Mouse (Mus musculus) midbrain, embryonic 16.5 days (tissue): ENCODE results near the gene Asb5. TPM values are rescaled to one million over a fixed set of nuclear protein-coding genes. Genes with fewer than 3 reads are reported as not detected.
A peak's percentile ranks its signal among the peaks of the same experiment; 100 is the strongest.

ENCODE experiments used
- ATAC-seq: fragments of 200-750 bp; cut with Nextera tagmentation; 2 replicates; pipeline ENCODE4 v1.8.0; 2017; ENCODE audit warnings: moderate TSS enrichment
- H3K27ac ChIP-seq: fragments of 300-500 bp; sonication (generic); 2 replicates; pipeline ENCODE4 v1.5.1; 2014; ENCODE audit warnings: mild to moderate bottlenecking, low read length, mixed read lengths
- H3K27me3 ChIP-seq: fragments of 300-500 bp; sonication (generic); 2 replicates; pipeline ENCODE4 v1.6.1; 2014; ENCODE audit warnings: low read depth, low read length, mixed read lengths; ENCODE audit not compliant: control insufficient read depth, insufficient read depth
- H3K36me3 ChIP-seq: fragments of 300-500 bp; sonication (generic); 2 replicates; pipeline ENCODE4 v1.6.1; 2014; ENCODE audit warnings: mild to moderate bottlenecking, low read length, moderate library complexity, mixed read lengths; ENCODE audit not compliant: control insufficient read depth, insufficient read depth
- H3K4me1 ChIP-seq: fragments of 300-500 bp; sonication (generic); 2 replicates; pipeline ENCODE4 v1.6.1; 2014; ENCODE audit warnings: mild to moderate bottlenecking, low read length, mixed read lengths; ENCODE audit not compliant: control insufficient read depth, insufficient read depth
- H3K4me2 ChIP-seq: fragments of 300-500 bp; sonication (generic); 2 replicates; pipeline ENCODE4 v1.6.1; 2014; ENCODE audit warnings: mild to moderate bottlenecking, low read length, mixed read lengths
- H3K4me3 ChIP-seq: fragments of 300-500 bp; sonication (generic); 2 replicates; pipeline ENCODE4 v1.5.1; 2014; ENCODE audit warnings: low read depth, mild to moderate bottlenecking, low read length, moderate library complexity, mixed read lengths
- H3K9ac ChIP-seq: fragments of 300-500 bp; sonication (generic); 2 replicates; pipeline ENCODE4 v1.6.1; 2014; ENCODE audit warnings: low read depth, low read length, mixed read lengths
- H3K9me3 ChIP-seq: fragments of 300-500 bp; sonication (generic); replicated peaks from 2 replicates; pipeline ENCODE4 v1.6.1; 2014; ENCODE audit warnings: mild to moderate bottlenecking, low read length, mixed read lengths; ENCODE audit not compliant: control insufficient read depth, poor library complexity, severe bottlenecking
- WGBS: fragments of 180-500 bp; shearing (Covaris S2); extraction: QIAGEN DNeasy Blood & Tissue Kit; methylation state at CpG from one replicate; pipeline ENCODE4 v1.1.7; 2014; 5-methylcytosine and 5-hydroxymethylcytosine counted together
- polyA plus RNA-seq: library from polyadenylated mRNA; unstranded; fragments of >200 nt; fragmentation: Nextera tagmentation; extraction: Ambion mirVana; gene quantifications from 2 replicates; pipeline ENCODE4 v1.2.1, GENCODE M21; 2015

Asb5 gene
- polyA plus RNA-seq, 1 experiment from 2014 or later: 4.9 TPM

DNA sequence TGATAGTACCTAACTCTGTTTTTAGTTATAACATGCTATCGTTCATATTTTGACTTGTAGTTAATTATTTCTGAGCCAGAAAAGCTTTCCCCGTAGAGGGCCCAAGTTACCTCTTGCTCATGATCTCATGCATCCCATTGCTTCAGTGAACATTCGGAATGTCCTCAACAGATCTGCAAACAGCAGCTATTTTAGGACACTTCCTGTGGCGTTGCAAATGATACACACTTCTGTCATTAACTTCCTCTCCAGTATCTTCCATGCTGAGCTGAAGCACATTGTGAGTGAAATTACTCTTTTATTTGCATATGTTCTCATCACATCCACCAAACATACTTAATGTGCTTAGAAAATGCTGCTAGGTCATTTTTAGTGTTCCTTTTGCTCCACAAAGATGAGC lies 32.8 kb downstream of the Asb5 start:
- H3K4me2 ChIP-seq: no peak overlapping the region
- H3K4me3 ChIP-seq: no peak overlapping the region
- ATAC-seq: no peak
- no peaks in the 10 kb centered on the region for H3K9me3 ChIP-seq
- no peak overlapping the region for H3K9ac ChIP-seq
- H3K4me1 ChIP-seq: no peaks in the 10 kb centered on the region
- 87% methylated on average over 4 of the region's 4 CpGs for WGBS
- H3K27ac ChIP-seq: no peak overlapping the region
- H3K36me3 ChIP-seq: no peaks in the 10 kb centered on the region
- no peaks in the 10 kb centered on the region for H3K27me3 ChIP-seq

DNA sequence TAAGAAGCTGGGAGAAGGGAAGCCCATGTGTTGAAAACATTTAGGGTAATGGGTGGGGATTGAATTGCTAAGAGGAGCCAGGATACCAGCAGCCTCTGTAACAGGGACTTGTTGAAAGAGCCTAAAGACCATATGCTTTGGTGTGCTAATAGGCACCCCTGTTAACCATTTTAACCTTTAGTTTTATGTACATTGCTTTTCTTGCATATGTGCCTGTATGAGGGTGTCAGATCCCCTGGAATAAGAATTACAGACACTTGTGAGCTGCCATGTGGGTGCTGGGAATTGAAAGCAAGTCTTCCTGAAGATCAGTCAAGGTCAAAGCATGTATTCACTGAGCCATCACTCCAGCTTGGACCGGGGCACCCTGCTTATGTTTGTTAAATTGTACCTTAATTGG lies 35.8 kb downstream of the Asb5 start:
- Histone ChIP-seq H3K36me3 (no peaks in the 10 kb centered on the region), H3K27me3 (no peaks in the 10 kb centered on the region), H3K27ac (no peak overlapping the region), H3K4me1 (no peaks in the 10 kb centered on the region), H3K9me3 (no peaks in the 10 kb centered on the region), H3K4me2 (no peak overlapping the region), H3K4me3 (no peak overlapping the region), H3K9ac (no peak overlapping the region)
- WGBS: 89% methylated on average over 1 of the region's 1 CpGs
- no peak for ATAC-seq

DNA sequence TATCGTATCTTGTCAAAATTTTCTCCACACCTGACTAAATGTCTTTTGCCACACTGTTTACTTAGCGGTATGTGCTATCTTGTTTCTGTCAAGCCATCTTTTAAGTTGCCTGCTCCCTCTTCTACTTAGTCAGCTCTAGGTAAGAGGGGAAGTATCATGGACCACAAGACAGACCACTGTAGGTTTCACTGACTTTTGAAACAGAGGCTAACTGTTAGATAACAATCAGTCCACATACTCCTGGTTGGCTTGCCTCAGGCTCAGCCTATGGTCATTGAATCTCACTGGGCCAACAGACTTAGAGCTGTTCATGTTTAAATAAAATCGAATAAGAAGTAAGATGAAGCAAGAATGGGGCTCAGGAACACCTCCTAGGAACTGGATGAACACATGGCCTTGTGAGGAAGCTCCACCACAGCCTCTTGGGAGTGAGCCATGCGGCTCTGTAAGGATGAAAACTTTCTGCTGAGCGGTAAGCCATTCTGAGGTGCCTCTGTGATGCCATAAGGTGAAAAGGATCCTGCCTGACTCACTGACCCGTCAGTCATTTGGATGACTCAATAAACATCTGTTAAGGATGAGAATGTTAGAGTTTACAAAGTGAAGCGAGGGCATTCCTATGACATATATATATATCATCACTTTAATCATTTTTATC lies 36.4 kb downstream of the Asb5 start:
- Histone ChIP-seq H3K27me3 (no peaks in the 10 kb centered on the region), H3K9ac (no peak overlapping the region), H3K27ac (no peak overlapping the region), H3K9me3 (no peaks in the 10 kb centered on the region), H3K4me3 (no peak overlapping the region), H3K36me3 (no peaks in the 10 kb centered on the region), H3K4me2 (no peak overlapping the region), H3K4me1 (no peaks in the 10 kb centered on the region)
- 90% methylated on average over 7 of the region's 7 CpGs for WGBS
- no peak for ATAC-seq

DNA sequence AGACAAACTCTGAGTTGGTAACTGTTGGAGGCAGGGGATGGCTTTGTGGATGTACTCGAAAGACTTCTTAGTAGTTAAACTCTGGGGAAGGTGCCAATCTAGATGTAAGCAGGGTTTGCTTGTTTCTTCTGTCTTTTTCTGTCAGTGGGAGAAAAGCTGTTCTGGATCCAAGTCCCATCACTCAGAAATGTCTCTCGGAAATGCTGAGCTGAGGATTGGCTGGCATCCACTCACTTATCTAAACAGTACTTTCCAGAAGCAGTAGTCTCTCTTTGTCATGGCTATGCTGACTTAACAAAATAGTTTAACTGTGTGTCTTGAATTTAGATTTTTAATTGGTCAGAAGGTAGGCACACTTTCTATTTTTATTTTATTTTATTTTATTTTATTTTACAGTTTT lies 37.8 kb downstream of the Asb5 start:
- H3K4me1 ChIP-seq: no peaks in the 10 kb centered on the region
- H3K27me3 ChIP-seq: no peaks in the 10 kb centered on the region
- H3K9me3 ChIP-seq: no peaks in the 10 kb centered on the region
- H3K4me3 ChIP-seq: no peak overlapping the region
- ATAC-seq: no peak
- H3K9ac ChIP-seq: no peak overlapping the region
- WGBS: 65% methylated on average over 2 of the region's 2 CpGs
- no peaks in the 10 kb centered on the region for H3K36me3 ChIP-seq
- no peak overlapping the region for H3K4me2 ChIP-seq
- no peak overlapping the region for H3K27ac ChIP-seq

DNA sequence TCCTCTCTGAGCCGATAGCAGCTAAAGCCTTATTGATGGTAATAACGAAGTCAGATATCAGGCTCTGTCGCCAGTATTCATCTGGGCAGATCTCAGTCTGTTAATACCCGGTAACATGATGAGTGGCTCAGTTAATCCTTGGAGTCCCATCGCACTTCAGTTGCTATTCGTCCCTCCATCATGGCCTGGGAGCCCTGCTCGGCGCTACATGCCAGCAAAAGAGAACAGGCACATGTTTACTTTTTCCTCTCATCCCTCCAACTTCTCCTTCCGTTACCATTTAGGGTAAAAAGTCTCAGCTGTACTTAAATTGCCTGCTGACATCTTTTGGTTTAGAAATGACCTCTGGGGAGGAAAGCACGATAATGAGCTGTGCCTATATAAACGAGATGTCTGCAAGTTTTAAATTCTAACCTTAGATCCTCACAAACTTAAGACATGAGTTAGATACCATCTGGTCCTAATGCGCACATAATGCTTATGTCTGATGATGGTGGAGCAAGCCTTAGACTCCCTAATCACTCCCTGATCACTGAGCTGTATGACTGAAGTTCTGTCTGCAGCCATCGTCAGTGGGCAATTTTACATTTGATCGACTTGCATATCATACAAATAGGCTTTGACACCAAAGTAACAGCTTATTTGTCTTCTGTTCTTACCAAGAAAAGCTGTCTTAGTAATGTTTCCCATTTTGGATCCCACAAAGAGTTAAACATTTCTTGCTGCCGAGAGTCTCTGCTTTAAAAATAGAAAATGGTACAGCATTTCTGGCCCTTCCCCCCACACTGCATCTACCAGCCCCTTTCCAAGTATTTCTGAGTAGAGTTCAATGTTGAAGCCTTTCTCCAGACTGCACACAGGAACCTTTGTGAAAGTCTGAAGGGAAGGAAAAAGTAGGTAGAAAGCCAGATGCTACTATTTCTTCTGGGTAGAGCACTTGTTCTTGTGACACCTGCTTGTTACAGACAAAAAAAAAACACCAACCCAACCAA lies 41.5 kb downstream of the Asb5 start:
- Histone ChIP-seq H3K4me1 (no peaks in the 10 kb centered on the region), H3K27me3 (no peaks in the 10 kb centered on the region), H3K9ac (no peak overlapping the region), H3K4me2 (no peak overlapping the region), H3K4me3 (no peak overlapping the region), H3K27ac (no peak overlapping the region), H3K9me3 (no peaks in the 10 kb centered on the region), H3K36me3 (no peaks in the 10 kb centered on the region)
- no peak for ATAC-seq
- 70% methylated on average over 15 of the region's 15 CpGs for WGBS

DNA sequence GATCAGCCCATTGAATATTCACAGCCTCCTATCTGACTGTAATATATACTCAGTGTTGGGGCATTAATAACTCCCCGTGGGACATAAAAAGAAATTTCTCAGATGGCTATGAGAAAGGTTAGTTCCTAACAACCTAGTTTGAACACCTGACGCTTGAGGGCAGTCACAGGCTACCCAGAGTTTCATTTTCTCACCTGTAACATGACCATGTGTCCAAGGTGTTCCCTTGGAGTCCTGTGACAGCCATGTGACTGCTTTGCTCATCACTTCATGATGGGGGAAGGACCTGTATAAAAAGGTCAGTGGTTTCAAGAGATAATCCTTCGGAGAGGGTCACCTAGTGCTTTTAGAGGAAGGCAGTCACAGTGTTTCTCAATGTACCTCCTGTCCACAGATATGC lies 52.1 kb downstream of the Asb5 start:
- no peak overlapping the region for H3K4me3 ChIP-seq
- no peaks in the 10 kb centered on the region for H3K9me3 ChIP-seq
- no peaks in the 10 kb centered on the region for H3K27me3 ChIP-seq
- H3K27ac ChIP-seq: no peak overlapping the region
- no peaks in the 10 kb centered on the region for H3K36me3 ChIP-seq
- ATAC-seq: no peak
- H3K4me2 ChIP-seq: no peak overlapping the region
- H3K4me1 ChIP-seq: no peaks in the 10 kb centered on the region
- no peak overlapping the region for H3K9ac ChIP-seq
- 89% methylated on average over 3 of the region's 3 CpGs for WGBS

DNA sequence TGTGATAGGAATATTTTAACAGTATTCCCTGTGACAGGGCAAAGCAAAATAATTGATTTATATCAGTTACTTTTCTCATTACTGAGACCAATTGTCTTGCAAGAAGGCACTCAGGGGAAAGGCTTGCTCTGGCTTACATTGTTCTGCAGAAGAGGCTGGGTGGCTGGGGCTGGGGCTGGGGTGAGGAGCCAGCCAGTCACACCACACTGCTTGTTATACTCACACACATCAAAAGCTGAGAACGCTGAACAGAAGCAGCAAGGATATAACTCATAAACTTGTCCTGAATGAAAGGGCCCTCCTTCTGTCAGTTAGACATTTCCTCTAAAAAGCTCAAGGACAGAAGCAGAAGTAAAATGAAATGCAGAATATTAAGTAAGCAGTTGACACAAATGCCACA lies 53.5 kb downstream of the Asb5 start:
- H3K4me1 ChIP-seq: no peaks in the 10 kb centered on the region
- no peak for ATAC-seq
- H3K36me3 ChIP-seq: no peaks in the 10 kb centered on the region
- H3K4me3 ChIP-seq: no peak overlapping the region
- no peak overlapping the region for H3K9ac ChIP-seq
- no peaks in the 10 kb centered on the region for H3K9me3 ChIP-seq
- 65% methylated on average over 1 of the region's 1 CpGs for WGBS
- H3K4me2 ChIP-seq: no peak overlapping the region
- H3K27ac ChIP-seq: no peak overlapping the region
- H3K27me3 ChIP-seq: no peaks in the 10 kb centered on the region

DNA sequence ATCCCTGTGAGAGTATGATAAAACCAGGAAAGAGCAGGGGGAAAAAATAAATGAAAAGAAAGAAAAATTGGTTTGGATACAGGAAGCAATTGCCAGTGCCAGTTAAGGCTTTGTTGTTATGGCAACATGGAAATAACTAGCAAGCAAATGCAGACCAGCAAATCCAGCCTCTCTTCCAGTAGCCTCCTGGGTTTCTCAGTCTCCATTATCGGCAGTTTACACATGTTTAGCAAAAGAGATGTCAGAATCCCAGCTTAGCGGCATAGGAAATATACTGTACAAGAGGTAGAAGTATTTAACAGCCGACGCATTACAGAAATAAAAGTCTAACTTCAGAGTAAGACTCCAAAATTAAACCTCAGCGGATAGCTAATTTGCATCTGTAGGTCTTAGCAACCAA lies 65.3 kb downstream of the Asb5 start:
- 55% methylated on average over 5 of the region's 5 CpGs for WGBS
- peak; percentile 79 for ATAC-seq

DNA sequence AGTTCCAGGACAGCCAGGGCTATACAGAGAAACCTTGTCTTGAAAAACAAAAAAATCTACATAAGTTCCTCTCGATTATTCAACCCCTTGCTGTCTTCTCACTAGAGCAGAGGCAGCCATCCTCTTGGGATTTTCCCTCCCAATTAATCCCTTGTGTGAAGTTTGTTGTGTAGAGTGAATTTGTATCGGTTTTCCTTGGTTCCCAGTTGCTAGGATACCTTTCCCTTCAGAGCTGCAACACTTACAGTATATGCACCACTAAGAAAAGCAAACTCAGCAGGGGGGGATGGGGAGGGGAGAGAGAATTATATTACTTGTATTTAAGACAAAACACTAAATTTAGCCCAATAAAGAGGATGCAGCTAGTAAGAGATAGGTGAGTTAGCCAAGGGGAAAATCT lies 66.7 kb downstream of the Asb5 start:
- 37% methylated on average over 2 of the region's 2 CpGs for WGBS
- no peaks in the 10 kb centered on the region for H3K36me3 ChIP-seq
- ATAC-seq: no peak
- H3K27me3 ChIP-seq: no peaks in the 10 kb centered on the region
- no peak overlapping the region for H3K27ac ChIP-seq
- H3K9me3 ChIP-seq: no peaks in the 10 kb centered on the region
- H3K4me2 ChIP-seq: no peak overlapping the region
- H3K9ac ChIP-seq: no peak overlapping the region
- H3K4me3 ChIP-seq: no peak overlapping the region
- peaks cover 17% of the 10 kb centered on the region for H3K4me1 ChIP-seq

More for the DNA sequence above, 65.3 kb downstream of the Asb5 start:
- H3K9ac ChIP-seq: no peak overlapping the region
- H3K36me3 ChIP-seq: no peaks in the 10 kb centered on the region
- H3K4me2 ChIP-seq: peak overlapping the region; percentile 16
- H3K9me3 ChIP-seq: no peaks in the 10 kb centered on the region
- no peaks in the 10 kb centered on the region for H3K27me3 ChIP-seq
- H3K27ac ChIP-seq: peak overlapping the region; percentile 64
- no peak overlapping the region for H3K4me3 ChIP-seq
- peaks cover 9% of the 10 kb centered on the region for H3K4me1 ChIP-seq
